Mouse (Mus musculus): ENCODE measurements at regions not wholly inside any gene's neighbourhood (a gene's known extent, or its start where the extent isn't known, plus 50 kb on each side); places are given as distances from the start of the nearest gene placed in this dataset.

DNA sequence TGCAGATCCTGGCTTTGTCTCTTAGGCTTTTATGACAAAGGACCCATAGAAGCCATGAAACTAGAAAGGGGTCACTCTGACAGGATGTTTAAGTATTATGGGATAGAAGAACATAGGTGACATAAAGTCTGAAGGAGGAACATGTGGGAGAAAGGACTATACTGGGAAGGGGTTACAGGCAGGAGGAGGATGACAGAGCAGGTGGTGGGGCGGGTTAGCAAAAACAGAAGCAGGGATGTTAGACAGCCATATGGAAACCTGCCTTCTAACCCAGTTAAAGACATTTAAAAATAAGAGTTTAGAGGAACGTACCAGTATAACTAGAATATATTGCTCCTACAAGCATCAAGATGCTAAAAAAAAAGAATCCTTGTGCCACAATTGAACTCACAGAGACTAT lies 438.9 kb upstream of the Htr2a start:
- Histone ChIP-seq H3K36me3 (ENCODE audit: control insufficient read depth, insufficient read depth, low read length, poor library complexity, severe bottlenecking) (no peaks in the 10 kb centered on the region), H3K27me3 (ENCODE audit: control insufficient read depth, insufficient read depth, low read length, poor library complexity, severe bottlenecking) (no peaks in the 10 kb centered on the region)
- no peak for DNase-seq (ENCODE audit: low read depth, low spot score)

DNA sequence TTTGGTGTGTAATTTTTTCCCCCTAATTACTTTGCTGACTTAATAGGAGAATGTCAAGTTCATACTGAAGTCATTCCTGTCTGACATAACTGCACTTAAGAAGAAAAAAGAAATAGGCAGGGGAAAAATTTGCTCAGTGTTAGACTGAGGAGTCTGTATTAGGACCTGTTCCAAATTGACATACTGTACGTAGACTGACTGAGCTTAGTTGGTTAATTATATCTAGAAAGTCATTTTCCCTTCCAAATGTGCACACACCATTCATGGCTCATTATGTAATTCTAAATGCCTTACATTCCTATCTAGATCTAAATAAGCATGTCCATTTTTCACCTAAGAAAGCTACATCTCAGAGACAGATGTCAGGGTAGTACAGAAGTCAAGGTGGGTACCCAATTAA lies 435.6 kb upstream of the Htr2a start:
- Histone ChIP-seq H3K36me3 (ENCODE audit: control insufficient read depth, insufficient read depth, low read length, poor library complexity, severe bottlenecking) (no peaks in the 10 kb centered on the region), H3K27me3 (ENCODE audit: control insufficient read depth, insufficient read depth, low read length, poor library complexity, severe bottlenecking) (no peaks in the 10 kb centered on the region)
- no peak for DNase-seq (ENCODE audit: low read depth, low spot score)

DNA sequence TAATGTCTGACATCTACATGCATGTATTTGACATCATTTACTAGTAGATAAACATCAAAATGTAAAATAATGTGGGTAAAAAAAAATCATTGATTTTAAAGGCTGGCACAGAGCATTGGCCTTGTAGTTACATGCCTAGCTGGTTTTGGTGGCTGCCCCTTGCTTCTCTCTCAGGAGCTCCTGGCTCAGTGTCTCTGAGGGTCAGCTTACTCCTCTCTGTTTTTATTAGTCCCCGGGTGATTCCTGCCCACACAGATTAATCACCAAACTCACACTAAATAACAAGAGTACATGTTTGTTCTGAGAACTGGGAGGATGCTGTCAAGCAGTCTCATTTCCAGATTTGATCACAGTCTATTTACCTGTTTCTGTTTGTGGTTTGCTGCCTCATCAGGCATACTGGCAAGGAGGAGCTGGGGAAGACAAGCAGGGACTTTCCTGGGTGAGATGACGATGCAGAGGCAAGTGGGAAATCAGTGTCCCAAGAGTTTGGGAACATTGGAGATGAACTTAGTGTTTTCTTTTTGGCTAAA lies 422.7 kb upstream of the Htr2a start:
- DNase-seq (ENCODE audit: low read depth, low spot score): no peak
- H3K27me3 ChIP-seq (ENCODE audit: control insufficient read depth, insufficient read depth, low read length, poor library complexity, severe bottlenecking): no peaks in the 10 kb centered on the region
- no peaks in the 10 kb centered on the region for H3K36me3 ChIP-seq (ENCODE audit: control insufficient read depth, insufficient read depth, low read length, poor library complexity, severe bottlenecking)

DNA sequence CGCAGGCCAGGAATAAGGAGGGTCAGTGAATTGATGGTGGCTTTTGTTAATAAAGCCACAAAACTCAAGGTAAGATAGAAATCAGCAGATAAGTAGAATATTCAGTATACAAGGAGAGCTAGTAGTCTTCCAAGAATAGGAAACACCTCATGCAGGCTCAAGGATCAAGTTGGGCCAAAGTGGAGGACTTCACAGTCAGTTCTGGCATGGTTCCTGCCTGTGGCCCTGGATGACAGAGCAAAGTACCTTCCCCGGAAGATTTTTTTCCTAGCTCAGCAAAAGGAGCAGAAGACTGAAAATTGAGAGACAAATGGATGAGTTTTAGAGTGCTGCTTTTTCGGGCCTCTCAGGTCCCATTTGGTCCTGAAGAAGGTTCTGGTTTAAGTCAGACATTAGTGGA lies 420.9 kb upstream of the Htr2a start:
- DNase-seq (ENCODE audit: low read depth, low spot score): no peak
- no peaks in the 10 kb centered on the region for H3K36me3 ChIP-seq (ENCODE audit: control insufficient read depth, insufficient read depth, low read length, poor library complexity, severe bottlenecking)
- no peaks in the 10 kb centered on the region for H3K27me3 ChIP-seq (ENCODE audit: control insufficient read depth, insufficient read depth, low read length, poor library complexity, severe bottlenecking)

DNA sequence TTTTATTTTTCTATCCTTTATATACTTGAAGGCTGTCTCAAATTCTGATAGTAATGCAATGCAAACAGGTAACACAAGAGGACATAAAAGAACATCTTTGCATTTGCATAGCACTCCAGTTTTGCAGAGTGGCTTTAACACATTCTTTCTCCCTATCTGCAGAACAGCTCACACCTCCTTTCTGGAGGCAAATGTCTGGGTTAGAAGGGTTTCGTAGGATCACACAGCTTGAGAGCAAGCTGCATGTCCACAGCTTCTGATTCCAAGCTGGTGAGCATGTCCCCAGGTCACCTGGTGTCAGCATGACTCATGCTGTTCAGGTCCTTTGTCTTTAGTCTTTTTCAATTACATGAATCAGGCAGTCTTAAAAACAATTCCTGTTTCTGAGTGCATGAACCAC lies 418.5 kb upstream of the Htr2a start:
- DNase-seq (ENCODE audit: low read depth, low spot score): no peak
- Histone ChIP-seq H3K27me3 (ENCODE audit: control insufficient read depth, insufficient read depth, low read length, poor library complexity, severe bottlenecking) (no peaks in the 10 kb centered on the region), H3K36me3 (ENCODE audit: control insufficient read depth, insufficient read depth, low read length, poor library complexity, severe bottlenecking) (no peaks in the 10 kb centered on the region)

DNA sequence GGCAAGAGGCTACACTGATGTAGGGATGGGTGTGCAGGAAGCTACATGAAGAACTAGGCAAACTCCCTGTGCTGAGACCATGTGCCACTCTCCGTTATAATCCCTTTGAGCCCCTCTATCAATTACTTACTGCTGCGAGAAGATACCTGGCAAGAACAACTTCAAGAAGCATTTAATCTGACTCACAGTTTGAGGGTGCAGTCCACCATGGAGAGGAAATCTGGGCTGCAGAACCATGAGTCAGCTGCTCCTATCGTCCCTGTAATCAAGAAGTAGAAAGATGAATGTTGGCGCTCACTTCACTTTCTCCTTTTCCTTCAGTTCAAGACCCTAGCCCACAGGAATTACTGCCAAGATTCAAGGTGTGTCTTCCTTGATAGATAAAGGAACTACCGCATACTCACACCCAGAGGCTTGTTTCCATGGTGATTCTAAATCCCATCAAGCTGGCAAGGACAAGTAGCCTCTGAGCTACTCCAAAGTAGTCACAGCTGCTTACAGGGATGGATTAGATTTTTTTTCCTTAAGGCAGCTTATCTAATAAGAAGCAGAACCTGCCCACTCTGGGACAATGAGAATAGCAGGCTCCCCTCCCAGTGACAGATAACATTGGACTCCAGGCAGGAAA lies 411.0 kb upstream of the Htr2a start:
- no peaks in the 10 kb centered on the region for H3K27me3 ChIP-seq (ENCODE audit: control insufficient read depth, insufficient read depth, low read length, poor library complexity, severe bottlenecking)
- H3K36me3 ChIP-seq (ENCODE audit: control insufficient read depth, insufficient read depth, low read length, poor library complexity, severe bottlenecking): no peaks in the 10 kb centered on the region
- DNase-seq (ENCODE audit: low read depth, low spot score): no peak

DNA sequence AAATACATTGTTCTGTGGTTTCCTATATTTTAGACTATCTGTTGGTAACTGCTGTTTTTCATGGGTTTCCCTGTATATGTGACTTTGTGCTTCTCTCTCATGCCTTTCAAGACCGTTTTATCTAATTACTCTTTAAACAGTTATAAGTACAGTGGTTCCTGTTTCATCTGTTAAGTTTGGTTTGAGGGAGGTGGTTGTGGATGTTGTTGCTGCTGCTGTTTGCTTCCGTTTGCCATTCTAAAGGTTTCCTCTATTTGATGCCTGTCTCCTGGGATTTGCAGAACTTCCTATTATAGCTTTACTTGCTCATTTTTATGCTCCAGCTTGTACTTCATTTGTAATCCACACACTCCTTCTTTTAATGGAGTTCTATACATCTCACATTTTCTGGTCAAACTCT lies 400.4 kb upstream of the Htr2a start:
- H3K36me3 ChIP-seq (ENCODE audit: control insufficient read depth, insufficient read depth, low read length, poor library complexity, severe bottlenecking): no peaks in the 10 kb centered on the region

DNA sequence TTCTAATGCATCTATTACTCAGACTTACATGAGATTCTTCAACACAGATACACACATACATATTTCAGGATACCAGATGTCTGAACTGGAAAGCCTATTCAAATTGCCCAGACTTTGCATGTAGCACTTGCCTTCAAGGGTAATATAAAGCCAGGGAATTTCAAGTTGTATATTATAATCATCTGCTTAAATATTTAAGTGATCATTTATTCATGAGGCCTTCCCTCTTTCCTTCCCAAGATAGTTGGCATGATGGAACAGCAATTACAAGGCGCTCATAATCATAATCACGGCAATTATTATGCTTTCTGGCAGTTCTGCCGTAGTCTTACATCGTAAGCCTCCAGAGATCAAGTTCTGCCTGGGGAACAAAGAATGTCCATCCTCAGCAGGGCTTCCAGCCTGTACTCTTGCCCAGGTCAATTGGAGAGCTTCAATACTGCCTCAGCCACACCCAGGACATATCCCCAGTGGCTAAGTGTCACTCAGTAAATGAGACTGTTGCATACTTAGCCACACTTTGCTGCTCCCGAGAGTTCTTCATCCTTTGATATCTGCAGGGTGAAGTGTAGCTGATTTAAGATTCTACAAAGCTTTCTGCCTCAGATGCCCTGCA lies 391.3 kb upstream of the Htr2a start:
- no peaks in the 10 kb centered on the region for H3K36me3 ChIP-seq (ENCODE audit: control insufficient read depth, insufficient read depth, low read length, poor library complexity, severe bottlenecking)

More for the DNA sequence above, 400.4 kb upstream of the Htr2a start:
- DNase-seq (ENCODE audit: low read depth, low spot score): no peak
- no peaks in the 10 kb centered on the region for H3K27me3 ChIP-seq (ENCODE audit: control insufficient read depth, insufficient read depth, low read length, poor library complexity, severe bottlenecking)

DNA sequence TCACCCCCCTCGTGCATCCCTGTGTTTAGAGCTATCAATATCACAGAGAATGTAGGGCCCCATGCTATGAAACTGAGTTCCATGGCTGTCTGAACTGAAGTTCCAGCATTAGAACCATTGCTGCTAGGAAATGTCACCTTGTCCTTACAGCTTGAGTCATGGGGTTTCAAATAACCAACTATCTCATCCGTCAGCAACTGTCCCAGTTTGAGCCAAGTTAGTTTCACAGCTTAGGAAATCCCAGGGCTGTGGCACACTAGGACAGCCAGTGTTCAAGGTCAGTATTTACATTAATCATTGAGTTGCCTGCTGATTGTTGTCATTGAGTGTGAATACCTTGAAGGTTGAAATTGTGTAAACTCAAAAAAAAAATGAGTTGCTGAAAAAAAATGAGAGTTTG lies 390.6 kb upstream of the Htr2a start:
- Histone ChIP-seq H3K36me3 (ENCODE audit: control insufficient read depth, insufficient read depth, low read length, poor library complexity, severe bottlenecking) (no peaks in the 10 kb centered on the region), H3K27me3 (ENCODE audit: control insufficient read depth, insufficient read depth, low read length, poor library complexity, severe bottlenecking) (no peaks in the 10 kb centered on the region)
- no peak for DNase-seq (ENCODE audit: low read depth, low spot score)

More for the DNA sequence above, 391.3 kb upstream of the Htr2a start:
- no peaks in the 10 kb centered on the region for H3K27me3 ChIP-seq (ENCODE audit: control insufficient read depth, insufficient read depth, low read length, poor library complexity, severe bottlenecking)
- no peak for DNase-seq (ENCODE audit: low read depth, low spot score)

DNA sequence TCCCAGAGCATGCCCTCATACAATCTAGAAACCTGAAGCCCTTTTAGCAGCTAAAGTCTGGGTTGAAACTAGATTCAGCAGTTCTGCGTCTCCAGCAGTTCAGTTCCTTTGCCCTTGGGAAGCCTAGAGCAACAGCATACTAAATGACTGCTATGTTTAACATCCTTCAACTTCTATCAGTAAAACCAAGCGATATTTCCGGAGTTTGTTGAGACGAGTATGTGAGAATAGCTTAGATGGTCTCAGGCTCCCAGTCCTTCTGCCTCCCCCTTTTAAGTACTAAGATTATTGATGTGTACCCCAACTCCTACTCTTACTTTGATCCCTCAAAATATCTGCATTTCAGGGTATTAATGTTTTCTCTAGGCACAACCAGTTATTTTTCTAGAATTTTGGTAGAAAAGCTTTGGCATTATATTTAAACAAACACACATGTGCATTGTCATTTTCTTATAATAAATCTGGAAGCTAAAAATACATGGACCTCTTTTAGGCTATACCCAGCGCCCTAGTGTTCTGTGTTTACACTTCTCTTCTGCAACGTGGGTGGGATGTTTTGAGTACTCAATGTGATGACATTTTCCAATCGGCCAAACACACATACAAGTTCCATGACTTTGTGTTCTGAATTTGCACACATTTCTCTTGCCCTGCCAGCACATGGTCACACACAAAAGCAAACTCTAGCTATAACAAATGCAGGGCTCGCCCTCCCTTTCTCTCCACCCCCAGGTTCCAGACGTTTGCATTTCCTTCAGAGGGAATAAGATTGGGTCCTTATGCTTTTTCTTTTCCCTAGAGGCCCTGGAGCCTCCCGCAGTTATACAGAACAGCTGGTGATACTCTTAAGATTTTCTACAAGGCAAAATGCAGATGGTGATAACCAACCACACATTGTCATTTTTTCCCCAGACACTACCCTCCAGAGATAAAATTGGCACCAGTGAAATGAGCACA lies 388.2 kb upstream of the Htr2a start:
- Histone ChIP-seq H3K27me3 (ENCODE audit: control insufficient read depth, insufficient read depth, low read length, poor library complexity, severe bottlenecking) (no peaks in the 10 kb centered on the region), H3K36me3 (ENCODE audit: control insufficient read depth, insufficient read depth, low read length, poor library complexity, severe bottlenecking) (no peaks in the 10 kb centered on the region)
- no peak for DNase-seq (ENCODE audit: low read depth, low spot score)

DNA sequence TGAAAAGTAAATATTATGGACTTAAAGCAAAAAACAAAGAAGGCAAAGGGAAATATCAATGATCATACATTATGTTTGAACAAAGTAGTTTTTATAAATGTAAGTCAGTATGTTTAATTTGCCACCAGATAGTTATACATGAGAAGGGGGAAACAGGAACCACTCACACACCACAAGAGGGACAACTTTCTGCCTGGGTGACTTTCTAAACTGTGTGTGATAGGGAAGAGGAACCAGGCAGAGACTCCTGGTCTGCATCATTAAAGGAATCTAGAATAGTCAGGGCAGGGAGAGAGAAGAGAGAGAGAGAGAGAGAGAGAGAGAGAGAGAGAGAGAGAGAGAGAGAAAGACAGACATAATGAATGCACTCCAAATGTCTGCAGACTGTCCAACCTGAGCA lies 385.6 kb upstream of the Htr2a start:
- Histone ChIP-seq H3K27me3 (ENCODE audit: control insufficient read depth, insufficient read depth, low read length, poor library complexity, severe bottlenecking) (no peaks in the 10 kb centered on the region), H3K36me3 (ENCODE audit: control insufficient read depth, insufficient read depth, low read length, poor library complexity, severe bottlenecking) (no peaks in the 10 kb centered on the region)
- no peak for DNase-seq (ENCODE audit: low read depth, low spot score)

DNA sequence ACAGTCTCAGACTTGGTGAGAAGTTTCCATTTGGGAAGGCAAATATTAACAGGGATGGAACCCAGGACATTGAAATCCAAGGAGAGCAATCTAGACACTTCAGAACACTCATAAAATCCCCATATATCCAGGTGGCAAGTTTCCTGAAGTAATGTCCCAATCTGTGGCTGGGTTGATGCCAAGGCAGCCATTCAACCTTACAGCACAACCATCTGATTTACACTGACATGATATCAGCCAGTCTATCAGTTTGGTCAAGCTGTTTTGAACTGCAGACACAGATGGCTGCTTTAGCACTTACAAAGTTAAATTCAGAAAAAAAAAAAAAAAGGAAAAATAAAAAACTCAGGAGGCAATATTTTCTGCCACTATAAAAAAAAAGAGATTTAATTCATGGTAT lies 381.2 kb upstream of the Htr2a start:
- H3K36me3 ChIP-seq (ENCODE audit: control insufficient read depth, insufficient read depth, low read length, poor library complexity, severe bottlenecking): no peaks in the 10 kb centered on the region
- no peak for DNase-seq (ENCODE audit: low read depth, low spot score)
- no peaks in the 10 kb centered on the region for H3K27me3 ChIP-seq (ENCODE audit: control insufficient read depth, insufficient read depth, low read length, poor library complexity, severe bottlenecking)

DNA sequence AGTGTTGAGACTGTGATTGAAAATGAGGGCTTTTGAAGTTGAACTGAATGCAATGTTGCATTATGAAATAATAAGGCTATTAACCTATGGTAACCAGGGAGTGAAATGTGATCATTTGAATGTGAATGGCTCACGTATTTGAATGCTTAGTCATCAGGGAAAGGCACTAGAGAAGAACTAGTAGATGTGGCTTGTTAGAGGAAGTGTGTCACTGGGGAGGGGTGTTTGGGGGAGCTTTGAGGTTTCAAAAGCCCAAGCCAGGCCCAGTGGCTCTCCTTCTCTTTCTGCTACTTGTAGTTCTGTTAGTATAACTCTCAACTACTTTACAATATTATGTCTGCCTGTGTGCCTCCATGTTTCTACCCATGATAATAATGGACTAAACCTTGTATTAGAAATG lies 373.6 kb upstream of the Htr2a start:
- Histone ChIP-seq H3K36me3 (ENCODE audit: control insufficient read depth, insufficient read depth, low read length, poor library complexity, severe bottlenecking) (no peaks in the 10 kb centered on the region), H3K27me3 (ENCODE audit: control insufficient read depth, insufficient read depth, low read length, poor library complexity, severe bottlenecking) (no peaks in the 10 kb centered on the region)
- no peak for DNase-seq (ENCODE audit: low read depth, low spot score)

DNA sequence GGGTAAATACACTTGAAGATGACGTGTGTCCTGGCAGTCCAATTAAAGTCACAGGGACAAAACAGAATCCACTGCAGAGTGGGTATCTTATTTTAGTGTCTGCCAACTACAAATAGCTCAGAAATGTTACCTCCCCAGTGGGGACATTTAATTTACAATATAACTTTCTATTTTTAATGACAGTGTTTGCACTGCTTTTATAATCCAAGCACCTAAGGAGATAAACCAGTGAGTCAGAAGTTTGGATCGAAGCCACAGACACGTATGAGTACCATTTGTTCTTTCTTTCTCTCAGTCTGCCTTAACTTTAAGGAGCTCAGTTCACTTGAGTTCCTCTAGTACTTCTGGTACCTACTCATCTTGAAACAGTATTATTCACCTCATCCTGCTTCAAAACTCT lies 346.1 kb upstream of the Htr2a start:
- Histone ChIP-seq H3K27me3 (ENCODE audit: control insufficient read depth, insufficient read depth, low read length, poor library complexity, severe bottlenecking) (no peaks in the 10 kb centered on the region), H3K36me3 (ENCODE audit: control insufficient read depth, insufficient read depth, low read length, poor library complexity, severe bottlenecking) (no peaks in the 10 kb centered on the region)
- no peak for DNase-seq (ENCODE audit: low read depth, low spot score)

DNA sequence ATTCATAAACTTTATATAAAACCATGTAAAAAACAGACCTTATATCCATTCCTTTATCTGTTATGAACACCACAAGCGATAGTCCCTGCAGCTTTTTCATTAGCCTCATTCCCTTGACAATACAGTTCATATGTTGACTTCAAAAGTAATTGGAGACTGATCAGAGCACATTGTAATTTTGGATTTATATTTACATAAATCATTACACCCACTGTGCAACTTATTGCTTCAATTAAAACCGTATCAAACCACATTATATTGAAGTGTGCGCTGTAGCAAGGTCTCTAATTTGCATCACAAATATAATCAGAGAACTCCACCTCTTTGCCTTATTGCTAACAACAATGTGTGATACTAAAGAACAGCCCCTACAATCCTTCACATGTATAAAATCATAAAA lies 336.2 kb upstream of the Htr2a start:
- DNase-seq (ENCODE audit: low read depth, low spot score): no peak

More for the DNA sequence above, 336.2 kb upstream of the Htr2a start:
- Histone ChIP-seq H3K36me3 (ENCODE audit: control insufficient read depth, insufficient read depth, low read length, poor library complexity, severe bottlenecking) (no peaks in the 10 kb centered on the region), H3K27me3 (ENCODE audit: control insufficient read depth, insufficient read depth, low read length, poor library complexity, severe bottlenecking) (no peaks in the 10 kb centered on the region)

Measured in splenic B cell, adult 2 months (primary cell).